Mouse (Mus musculus) myocyte (in vitro differentiated cells): ENCODE measurements around the gene Relt. TPM values are rescaled to one million over a fixed set of nuclear protein-coding genes. Genes with fewer than 3 reads are reported as not detected.

Experiments
- H3K27me3 ChIP-seq: one replicate; pipeline ENCODE4 v1.6.1; 2011; ENCODE audit not compliant: control insufficient read depth, insufficient read depth, insufficient read length
- H3K36me3 ChIP-seq: one replicate; pipeline ENCODE4 v1.6.1; 2011; ENCODE audit not compliant: control insufficient read depth, insufficient read depth
- H3K4me2 ChIP-seq: one replicate; pipeline ENCODE4 v1.6.1; 2011; ENCODE audit warnings: low read depth, control low read depth
- H3K4me3 ChIP-seq: one replicate; pipeline ENCODE4 v1.5.1; 2011; ENCODE audit warnings: mild to moderate bottlenecking, control low read depth, moderate library complexity
- H3K79me2 ChIP-seq: one replicate; pipeline ENCODE4 v1.6.1; 2011; ENCODE audit not compliant: control insufficient read depth, insufficient read depth
- H3ac ChIP-seq: one replicate; pipeline ENCODE4 v1.6.1; 2011; ENCODE audit not compliant: control insufficient read depth, insufficient read length
- CEBPB ChIP-seq: IDR thresholded peaks from 2 replicates; pipeline ENCODE4 v1.6.1; 2011; ENCODE audit warnings: mild to moderate bottlenecking, moderate library complexity; ENCODE audit not compliant: poor library complexity, insufficient read depth, severe bottlenecking
- E2F4 ChIP-seq: IDR thresholded peaks from one replicate; pipeline ENCODE4 v1.6.1; 2011; ENCODE audit warnings: mild to moderate bottlenecking, control low read depth, moderate library complexity; ENCODE audit not compliant: insufficient read depth
- MAX ChIP-seq: IDR thresholded peaks from one replicate; pipeline ENCODE4 v1.6.1; 2011; ENCODE audit warnings: low read depth, mild to moderate bottlenecking, control low read depth
- MYOD1 ChIP-seq, 3 experiments: IDR thresholded peaks; one replicate each; pipeline ENCODE4 v1.6.1; 2011; ENCODE audit warnings: control low read depth in 2 of 3, low read depth in 2 of 3, mild to moderate bottlenecking in 2 of 3, moderate library complexity in 1 of 3; ENCODE audit not compliant: insufficient read length in 2 of 3, control insufficient read depth in 1 of 3
- MYOG ChIP-seq, 3 experiments: IDR thresholded peaks; one replicate each; pipeline ENCODE4 v1.6.1; 2011; ENCODE audit warnings: control low read depth in 2 of 3, low read depth in 2 of 3, mild to moderate bottlenecking in 2 of 3; ENCODE audit not compliant: insufficient read length in 2 of 3, control insufficient read depth in 1 of 3, insufficient read depth in 1 of 3
- POLR2A ChIP-seq: IDR thresholded peaks from one replicate; pipeline ENCODE4 v1.6.1; 2011; ENCODE audit warnings: low read depth, mild to moderate bottlenecking, control low read depth, moderate library complexity; ENCODE audit not compliant: insufficient read length
- POLR2AphosphoS2 ChIP-seq: IDR thresholded peaks from one replicate; pipeline ENCODE4 v1.6.1; 2011; ENCODE audit warnings: low read depth, control low read depth; ENCODE audit not compliant: insufficient read length
- REST ChIP-seq: IDR thresholded peaks from one replicate; pipeline ENCODE4 v1.6.1; 2011; ENCODE audit warnings: mild to moderate bottlenecking, control low read depth, moderate library complexity; ENCODE audit not compliant: insufficient read depth, insufficient read length
- SRF ChIP-seq: IDR thresholded peaks from one replicate; pipeline ENCODE4 v1.6.1; 2011; ENCODE audit warnings: low read depth; ENCODE audit not compliant: control insufficient read depth, insufficient read length
- TCF12 ChIP-seq: IDR thresholded peaks from one replicate; pipeline ENCODE4 v1.6.1; 2011; ENCODE audit warnings: mild to moderate bottlenecking, control low read depth; ENCODE audit not compliant: poor library complexity, insufficient read depth, severe bottlenecking
- TCF3 ChIP-seq: IDR thresholded peaks from one replicate; pipeline ENCODE4 v1.6.1; 2011; ENCODE audit warnings: low read depth, control low read depth; ENCODE audit not compliant: insufficient read length
- USF1 ChIP-seq: IDR thresholded peaks from one replicate; pipeline ENCODE4 v1.6.1; 2011; ENCODE audit warnings: low read depth, mild to moderate bottlenecking, control low read depth, moderate library complexity
- polyA plus RNA-seq: library from polyadenylated mRNA; unstranded; fragments of >200 nt; fragmentation: generic; extraction: Trizol; gene quantifications from one replicate; pipeline ENCODE4 v1.2.1, GENCODE M21; 2012; ENCODE audit warnings: missing spikeins

The Relt gene
- polyA plus RNA-seq, 1 experiment = 6.5 TPM

- Histone ChIP-seq H3K79me2 (peaks cover 50% of the 10 kb centered on the region), H3K36me3 (peaks cover 5% of the 10 kb centered on the region), H3ac (no peak overlapping the region), H3K4me2 (no peak overlapping the region), H3K27me3 (no peaks in the 10 kb centered on the region), H3K4me3 (no peak overlapping the region)
- TF ChIP-seq REST (no peak), E2F4 (no peak), POLR2AphosphoS2 (no peak), USF1 (no peak)
Measured at GRCm38 (mm10) chr7:100902451-100903137, 39.3 kb upstream of the Relt start.

GRCm38 (mm10) chr7:100897828-100898227, 34.6 kb upstream of the Relt start:
- Histone ChIP-seq H3K4me2 (no peak overlapping the region), H3K27me3 (no peaks in the 10 kb centered on the region)
- no peak for TF ChIP-seq MYOD1 (IDR thresholded peaks at IDR 0.05; ENCODE audit: control insufficient read depth in 1 of 3, insufficient read length in 2 of 3, low read depth in 2 of 3)
- TF ChIP-seq REST = no peak
- no peak for TF ChIP-seq E2F4
- no peak for TF ChIP-seq CEBPB
- TF ChIP-seq MYOG (IDR thresholded peaks at IDR 0.05; ENCODE audit: control insufficient read depth in 1 of 3, insufficient read depth in 1 of 3, insufficient read length in 2 of 3, low read depth in 2 of 3) = no peak
- TF ChIP-seq TCF12 = no peak
- no peak for TF ChIP-seq POLR2AphosphoS2
- TF ChIP-seq USF1 = no peak
- TF ChIP-seq TCF3 = no peak

DNA sequence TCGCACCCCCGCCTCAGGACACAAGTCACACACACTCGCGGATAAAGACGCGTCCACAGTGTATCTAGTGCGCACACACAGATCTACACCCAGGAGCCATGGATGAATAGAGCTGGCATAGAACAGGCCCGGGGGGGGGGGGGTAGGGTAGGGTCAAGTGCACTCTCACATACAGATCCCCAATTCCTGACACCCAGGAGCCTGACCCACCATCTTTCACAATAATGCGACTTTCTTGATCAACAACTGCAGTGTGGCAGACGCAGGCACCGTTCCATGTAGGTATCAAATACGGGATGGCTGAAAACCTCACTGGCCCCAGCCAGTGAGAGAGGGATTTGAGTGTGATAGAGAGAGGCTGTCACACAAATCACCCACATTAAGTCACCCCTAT, 31.6 kb upstream of the Relt start:
- no peak for TF ChIP-seq E2F4
- TF ChIP-seq TCF12 = no peak
- TF ChIP-seq REST = no peak
- TF ChIP-seq MAX = no peak
- no peak for TF ChIP-seq USF1
- no peak for TF ChIP-seq SRF
- no peak for TF ChIP-seq TCF3
- no peak for TF ChIP-seq CEBPB
- no peak for TF ChIP-seq POLR2A
- TF ChIP-seq MYOG (IDR thresholded peaks at IDR 0.05; ENCODE audit: control insufficient read depth in 1 of 3, insufficient read depth in 1 of 3, insufficient read length in 2 of 3, low read depth in 2 of 3) = no peak
- no peak for TF ChIP-seq POLR2AphosphoS2
- TF ChIP-seq MYOD1 (IDR thresholded peaks at IDR 0.05; ENCODE audit: control insufficient read depth in 1 of 3, insufficient read length in 2 of 3, low read depth in 2 of 3) = no peak
- H3K27me3 ChIP-seq = no peaks in the 10 kb centered on the region
- H3ac ChIP-seq = no peak overlapping the region
- H3K36me3 ChIP-seq = no peaks in the 10 kb centered on the region
- no peak overlapping the region for H3K4me2 ChIP-seq
- H3K4me3 ChIP-seq = no peak overlapping the region
- peaks cover 13% of the 10 kb centered on the region for H3K79me2 ChIP-seq

More at GRCm38 (mm10) chr7:100897828-100898227, 34.6 kb upstream of the Relt start:
- Histone ChIP-seq H3ac (no peak overlapping the region), H3K79me2 (peaks cover 27% of the 10 kb centered on the region), H3K36me3 (peaks cover 5% of the 10 kb centered on the region), H3K4me3 (no peak overlapping the region)

DNA sequence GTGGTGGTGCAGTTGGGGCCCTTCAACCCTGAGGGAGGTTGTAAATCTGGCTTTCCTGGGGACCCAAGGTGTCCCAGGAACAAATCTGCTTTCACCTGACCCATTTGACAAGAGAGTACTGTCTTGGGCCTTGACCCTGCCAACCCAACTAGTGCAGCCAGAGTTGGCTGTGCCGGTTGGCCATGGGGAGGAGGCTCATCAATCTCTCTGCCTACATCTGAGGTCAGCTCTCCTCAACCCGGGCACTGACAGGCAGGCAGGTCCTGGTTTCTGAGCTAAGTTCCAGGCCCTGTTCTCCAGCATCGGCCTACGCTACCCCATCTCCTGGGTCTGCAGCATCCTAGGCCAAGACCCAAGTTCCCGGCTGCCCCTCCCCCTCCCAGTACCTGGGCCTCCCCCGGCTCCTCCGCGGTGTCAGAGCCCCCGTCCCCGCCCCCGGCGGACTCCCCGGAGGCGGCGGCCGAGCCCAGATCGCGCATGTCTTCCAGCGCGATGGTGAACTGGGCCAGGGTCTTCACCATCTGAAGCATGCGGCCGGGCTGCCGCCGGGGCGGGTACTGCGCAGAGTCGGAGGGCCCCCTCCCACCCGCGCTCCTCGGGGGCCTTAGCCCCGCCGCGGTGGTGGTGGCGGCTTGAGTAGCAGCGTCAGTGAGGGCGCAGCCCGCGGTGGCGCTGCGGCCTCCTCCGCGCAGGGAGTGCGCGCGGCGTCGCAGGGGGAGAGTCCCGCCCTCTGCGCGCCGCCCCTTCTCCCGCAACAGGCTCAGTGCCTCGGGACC, 31.0 kb upstream of the Relt start:
- Histone ChIP-seq H3K36me3 (no peaks in the 10 kb centered on the region), H3K4me2 (no peak overlapping the region), H3ac (no peak overlapping the region), H3K27me3 (no peaks in the 10 kb centered on the region), H3K4me3 (no peak overlapping the region), H3K79me2 (peaks cover 13% of the 10 kb centered on the region)
- TF ChIP-seq MYOG (IDR thresholded peaks at IDR 0.05; ENCODE audit: control insufficient read depth in 1 of 3, insufficient read depth in 1 of 3, insufficient read length in 2 of 3, low read depth in 2 of 3) = no peak
- no peak for TF ChIP-seq TCF3
- TF ChIP-seq MYOD1 (IDR thresholded peaks at IDR 0.05; ENCODE audit: control insufficient read depth in 1 of 3, insufficient read length in 2 of 3, low read depth in 2 of 3) = no peak
- TF ChIP-seq MAX = no peak
- TF ChIP-seq USF1 = no peak
- TF ChIP-seq E2F4 = no peak
- no peak for TF ChIP-seq REST
- TF ChIP-seq POLR2A = no peak
- no peak for TF ChIP-seq CEBPB
